Mouse (Mus musculus) megakaryocyte-erythroid progenitor cell, adult 5 weeks (primary cell): ENCODE results near the gene Ipo8. TPM values are rescaled to one million over a fixed set of nuclear protein-coding genes. Genes with fewer than 3 reads are reported as not detected.

Experiments used
- polyA plus RNA-seq: library from polyadenylated mRNA; stranded (reverse); fragments of >175 nt; gene quantifications from 2 replicates; pipeline ENCODE4 v1.2.3, GENCODE M21; 2012

Gene Ipo8
- polyA plus RNA-seq: 9.8 and 12.5 TPM in 2 replicates

GRCm38 (mm10) chr6:148830748-148831727, at the start of gene Ipo8:
Ipo8 (minus strand) TSS chr6:148831467.

Other genes with a start within 250 kb of the Ipo8 start
- gene Caprin2, start 64.8 kb upstream of the Ipo8 start, polyA plus RNA-seq: 1.5 and 1.6 TPM in 2 replicates
- gene Sinhcaf, start 115.0 kb upstream of the Ipo8 start, polyA plus RNA-seq: 50.1 and 69.4 TPM in 2 replicates